Comparison of ENCODE assay signal across 16 mouse cellular contexts in the genomic region with DNA sequence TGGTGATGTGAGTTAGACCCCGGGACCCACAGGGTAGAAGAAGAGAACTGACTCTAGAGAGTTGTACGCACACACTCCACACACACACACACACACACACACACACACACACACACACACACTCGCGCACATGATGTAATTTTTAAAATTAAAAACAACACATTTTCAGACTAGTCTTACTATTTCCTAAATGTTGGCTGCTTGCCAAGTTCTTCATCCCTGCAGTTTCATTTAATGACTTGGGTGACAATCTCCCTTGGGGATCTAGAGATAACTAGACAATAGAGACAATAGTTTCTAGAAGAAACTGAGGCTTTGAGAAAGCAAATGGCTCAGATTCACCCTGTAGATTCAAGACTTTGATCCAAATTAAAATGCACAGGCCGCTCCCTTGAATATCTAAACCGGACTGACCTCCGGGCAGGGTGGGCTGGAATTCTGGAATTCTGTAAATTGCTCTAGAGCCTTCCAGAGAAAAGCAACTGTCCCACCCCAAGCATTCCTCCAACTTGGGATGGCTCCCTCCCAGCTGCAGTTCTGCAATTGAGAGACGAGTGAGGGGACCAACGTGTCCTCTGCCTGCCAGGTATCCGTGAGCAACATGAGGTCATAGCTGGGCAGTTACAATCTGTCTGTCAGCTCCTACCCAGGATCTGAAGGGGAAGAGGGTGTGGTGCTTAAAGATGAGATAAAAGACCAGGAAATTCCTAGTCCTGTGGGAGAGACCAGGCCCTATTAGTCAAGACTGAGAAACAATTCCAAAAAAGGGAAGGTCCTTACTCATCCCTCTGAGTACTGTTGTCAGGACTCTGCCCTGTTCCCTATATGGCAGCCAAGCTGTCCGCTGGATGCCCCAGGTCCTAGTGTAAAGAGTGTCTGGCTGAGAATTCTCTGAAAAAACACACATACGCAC. TPM values are rescaled to one million over a fixed set of nuclear protein-coding genes. Genes with fewer than 3 reads are reported as not detected.
DNase-seq lines count a peak whose midpoint lies in the region; ATAC-seq and TF ChIP-seq lines count a peak whose summit lies in the region.
"Had no signal": no experiment of that assay in that cellular context is flagged by ENCODE, and none has a peak within 500 bp of the region (broad histone marks: within the 10 kb centered on the region; RNA-seq: fewer than 3 reads in every experiment).

No protein-coding gene starts in this region.

- intact Hi-C loops in gastrocnemius, postnatal 14 days (cut with DNase I; ENCODE audit: low total_unique reads) = no loop called here

- no peak overlapping the region for H3K4me2 ChIP-seq in lung, embryonic 14.5 days
- no peak overlapping the region for H3K4me2 ChIP-seq in intestine, embryonic 16.5 days (ENCODE audit: low read depth, low read length)
- H3K4me2 ChIP-seq: hindbrain, embryonic 14.5 days had no signal

- no peaks in the 10 kb centered on the region for H3K4me1 ChIP-seq in lung, embryonic 14.5 days (ENCODE audit: insufficient read depth)
- peaks cover 4% of the 10 kb centered on the region; the same call in 1 of the 2 replicates for H3K4me1 ChIP-seq in embryonic fibroblast, embryonic 13.5 days (ENCODE audit: control insufficient read depth, insufficient read depth, low read length)
- H3K4me1 ChIP-seq in intestine, embryonic 16.5 days (ENCODE audit: control insufficient read depth, insufficient read depth, low read length) = peaks cover 10% of the 10 kb centered on the region
- peaks cover 7% of the 10 kb centered on the region for H3K4me1 ChIP-seq in limb, embryonic 10.5 days

- TF ChIP-seq POLR2A in embryonic fibroblast, embryonic 13.5 days (IDR thresholded peaks at IDR 0.05; ENCODE audit: low read depth, low read length) = no peak

- H3K27ac ChIP-seq in lung, embryonic 14.5 days (ENCODE audit: low read depth) = no peak overlapping the region
- H3K27ac ChIP-seq in embryonic fibroblast, embryonic 13.5 days (ENCODE audit: insufficient read depth, low read length) = peak overlapping the region; percentile 94
- H3K27ac ChIP-seq in intestine, embryonic 16.5 days (ENCODE audit: low read length) = peak overlapping the region; percentile 73
- H3K27ac ChIP-seq in limb, embryonic 10.5 days = no peak overlapping the region
- H3K27ac ChIP-seq: hindbrain, embryonic 14.5 days had no signal

- 62% methylated on average over 12 of the region's 12 CpGs for WGBS in lung, embryonic 14.5 days
- WGBS in intestine, embryonic 16.5 days = 68% methylated on average over 12 of the region's 12 CpGs
- 87% methylated on average over 12 of the region's 12 CpGs for WGBS in limb, embryonic 10.5 days

- H3K36me3 ChIP-seq in lung, embryonic 14.5 days (ENCODE audit: insufficient read depth) = no peaks in the 10 kb centered on the region
- no peaks in the 10 kb centered on the region for H3K36me3 ChIP-seq in intestine, embryonic 16.5 days (ENCODE audit: control insufficient read depth, insufficient read depth, low read length)
- no peaks in the 10 kb centered on the region for H3K36me3 ChIP-seq in limb, embryonic 10.5 days

- no peak for TF ChIP-seq CTCF in lung, embryonic 14.5 days (IDR thresholded peaks at IDR 0.05; ENCODE audit: low read depth)
- no peak for TF ChIP-seq CTCF in embryonic fibroblast, embryonic 13.5 days (IDR thresholded peaks at IDR 0.05; ENCODE audit: borderline replicate concordance, insufficient read depth, low read length)

- ATAC-seq in lung, embryonic 14.5 days (ENCODE audit: insufficient read depth) = peak; percentile 69; the same call in 1 of the 2 replicates
- ATAC-seq in intestine, embryonic 16.5 days = peak; percentile 61

- H3K27me3 ChIP-seq in lung, embryonic 14.5 days (ENCODE audit: insufficient read depth, low read length) = no peaks in the 10 kb centered on the region
- H3K27me3 ChIP-seq in intestine, embryonic 16.5 days (replicated peaks; ENCODE audit: control insufficient read depth, insufficient read depth, low read length) = no peaks in the 10 kb centered on the region
- no peaks in the 10 kb centered on the region for H3K27me3 ChIP-seq in limb, embryonic 10.5 days (ENCODE audit: low read depth, poor library complexity, severe bottlenecking)

- DNase-seq in lung, embryonic 14.5 days = peak; percentile 43
- DNase-seq in lung, postnatal 4 days = no peak
- DNase-seq in ES-CJ7 (ENCODE audit: low read depth, low spot score) = peak; percentile 87
- DNase-seq in gastrocnemius, postnatal 14 days = no peak
- DNase-seq in layer of hippocampus, postnatal 14 days (ENCODE audit: low spot score in 2 of 2) = no peak
- DNase-seq in limb, embryonic 10.5 days (ENCODE audit: low spot score) = no peak
- DNase-seq: adrenal gland, postnatal 10 days; cerebellum, adult 11-12 months; left cerebral cortex, postnatal 4 days; lung, postnatal 14 days; thymus, adult 18-20 months had no signal

- no peak overlapping the region for H3K4me3 ChIP-seq in lung, embryonic 14.5 days (ENCODE audit: low read depth, low read length)
- H3K4me3 ChIP-seq in embryonic fibroblast, embryonic 13.5 days (ENCODE audit: insufficient read depth, low read length) = no peak overlapping the region
- H3K4me3 ChIP-seq in intestine, embryonic 16.5 days (ENCODE audit: low read length) = no peak overlapping the region
- no peak overlapping the region for H3K4me3 ChIP-seq in limb, embryonic 10.5 days

- no peaks in the 10 kb centered on the region for H3K9me3 ChIP-seq in lung, embryonic 14.5 days (ENCODE audit: low read depth, low read length)
- H3K9me3 ChIP-seq in intestine, embryonic 16.5 days (ENCODE audit: control insufficient read depth, low read length) = no peaks in the 10 kb centered on the region; the same call in 1 of the 2 replicates
- H3K9me3 ChIP-seq in limb, embryonic 10.5 days (replicated peaks) = no peaks in the 10 kb centered on the region

- no peak overlapping the region for H3K9ac ChIP-seq in lung, embryonic 14.5 days
- H3K9ac ChIP-seq in intestine, embryonic 16.5 days (ENCODE audit: low read depth, low read length) = peak overlapping the region; percentile 37
- H3K9ac ChIP-seq: hindbrain, embryonic 14.5 days had no signal

RNA-seq across cellular contexts. Expression of a gene that starts 8.5 kb away (rescaled TPM):
- polyA plus RNA-seq in lung, embryonic 14.5 days (2014; fragmentation: Nextera tagmentation; extraction: Ambion mirVana) = 19.5 and 22.5 TPM in 2 replicates
- polyA plus RNA-seq in embryonic fibroblast, embryonic 13.5 days (2011; ENCODE audit: insufficient read length, low read depth, missing spikeins) = 190 and 401 TPM in 2 replicates
- polyA plus RNA-seq in intestine, embryonic 16.5 days (2015; fragmentation: Nextera tagmentation; extraction: Ambion mirVana) = 14.7 and 17.0 TPM in 2 replicates
- 10 to 100 TPM; 19.9 to 20.8 TPM for total RNA-seq in gastrocnemius, postnatal 14 days (2021)
- total RNA-seq in layer of hippocampus, postnatal 14 days (2021) = 10 to 100 TPM; 35.7 to 78.7 TPM
- 18.7 and 31.3 TPM in 2 replicates for polyA plus RNA-seq in limb, embryonic 10.5 days (2016; fragmentation: Nextera tagmentation; extraction: Ambion mirVana)

RNA-seq across cellular contexts. Expression of a gene that starts 17.9 kb away (rescaled TPM):
- not detected in 2 replicates for polyA plus RNA-seq in lung, embryonic 14.5 days (2014; fragmentation: Nextera tagmentation; extraction: Ambion mirVana)
- not detected in 2 replicates for polyA plus RNA-seq in embryonic fibroblast, embryonic 13.5 days (2011; ENCODE audit: insufficient read length, low read depth, missing spikeins)
- polyA plus RNA-seq in intestine, embryonic 16.5 days (2015; fragmentation: Nextera tagmentation; extraction: Ambion mirVana) = not detected in 2 replicates
- total RNA-seq in gastrocnemius, postnatal 14 days (2021) = not detected
- not detected for total RNA-seq in layer of hippocampus, postnatal 14 days (2021)
- polyA plus RNA-seq in limb, embryonic 10.5 days (2016; fragmentation: Nextera tagmentation; extraction: Ambion mirVana) = not detected in 2 replicates
- total RNA-seq: adrenal gland, postnatal 10 days; left cerebral cortex, postnatal 4 days had no signal
- polyA plus RNA-seq: embryonic facial prominence, embryonic 11.5 days; hindbrain, embryonic 14.5 days; large intestine, adult 2 months had no signal

Comparison
In these comparisons a context has a peak if more than half of its experiments do, and no peak if none do; other contexts are left out.
1. DNase-seq: peak in lung, embryonic 14.5 days (single experiment) and ES-CJ7 (single experiment); none in lung, postnatal 4 days (0 of 2), gastrocnemius, postnatal 14 days (single experiment), layer of hippocampus, postnatal 14 days (0 of 2) and limb, embryonic 10.5 days (single experiment).
2. H3K27ac ChIP-seq: peak in embryonic fibroblast, embryonic 13.5 days (single experiment) and intestine, embryonic 16.5 days (single experiment); none in lung, embryonic 14.5 days (single experiment) and limb, embryonic 10.5 days (single experiment).